Mouse (Mus musculus): ENCODE measurements around the gene Fryl. TPM values are rescaled to one million over a fixed set of nuclear protein-coding genes. Genes with fewer than 3 reads are reported as not detected.

The Fryl gene
- polyA plus RNA-seq, 1 experiment from 2014 or later: 20.3 TPM

DNA sequence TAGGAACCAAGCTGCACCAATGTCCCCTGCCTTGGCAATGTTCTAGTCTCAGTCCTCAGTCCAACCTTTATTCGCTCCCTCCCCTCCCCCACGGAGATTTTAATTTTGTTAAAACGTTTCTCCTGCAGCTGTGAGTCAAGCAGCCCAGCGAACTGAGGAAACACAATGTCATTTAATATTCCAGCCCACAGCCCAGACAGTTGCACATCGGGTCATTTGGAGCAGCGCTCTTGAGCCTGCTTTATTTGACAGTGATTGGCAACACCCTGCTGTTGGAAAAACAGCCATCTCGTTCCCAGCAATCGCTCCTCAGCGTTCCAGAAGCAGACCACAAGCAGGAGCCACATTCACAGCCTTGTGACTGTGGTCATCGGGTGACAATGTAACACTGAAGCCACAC is 261.0 kb downstream of the Fryl start:
- H3K4me2 ChIP-seq (ENCODE audit: low read depth, low read length): no peak overlapping the region
- no peak overlapping the region for H3K27ac ChIP-seq (ENCODE audit: low read length)
- ATAC-seq (ENCODE audit: low read depth): no peak
- H3K9me3 ChIP-seq (ENCODE audit: control insufficient read depth, low read length): no peaks in the 10 kb centered on the region
- H3K4me1 ChIP-seq (replicated peaks; ENCODE audit: control insufficient read depth, insufficient read depth, low read length): no peaks in the 10 kb centered on the region
- H3K9ac ChIP-seq (ENCODE audit: low read length): no peak overlapping the region
- H3K4me3 ChIP-seq (ENCODE audit: low read length): no peak overlapping the region
- no peaks in the 10 kb centered on the region for H3K27me3 ChIP-seq (ENCODE audit: control insufficient read depth, insufficient read depth, low read depth, low read length)
- H3K36me3 ChIP-seq (ENCODE audit: control insufficient read depth, insufficient read depth, low read length): no peaks in the 10 kb centered on the region
- WGBS: 41% methylated on average over 10 of the region's 10 CpGs

DNA sequence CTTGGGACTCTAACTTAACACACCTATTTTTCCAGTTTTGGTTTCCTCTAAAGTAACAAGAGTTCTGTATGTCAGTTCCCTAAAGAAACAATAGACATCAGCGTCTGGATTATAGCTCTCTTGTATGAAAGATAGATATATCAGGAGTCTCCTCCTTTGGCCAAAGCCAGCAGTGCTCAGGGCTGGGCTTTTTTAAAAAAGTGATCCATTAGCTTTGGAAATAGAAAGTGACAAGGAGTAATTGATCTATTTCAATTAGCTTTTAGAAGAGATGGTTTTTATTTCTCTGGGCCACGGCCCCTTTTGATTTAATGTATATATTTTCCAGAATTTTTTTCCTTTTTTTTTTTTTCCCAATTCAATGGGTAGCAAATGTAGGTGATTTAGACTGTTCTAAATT is 261.5 kb downstream of the Fryl start:
- ATAC-seq (ENCODE audit: low read depth): no peak
- Histone ChIP-seq H3K27me3 (ENCODE audit: control insufficient read depth, insufficient read depth, low read depth, low read length) (no peaks in the 10 kb centered on the region), H3K9me3 (ENCODE audit: control insufficient read depth, low read length) (no peaks in the 10 kb centered on the region), H3K4me3 (ENCODE audit: low read length) (no peak overlapping the region), H3K4me2 (ENCODE audit: low read depth, low read length) (no peak overlapping the region), H3K4me1 (replicated peaks; ENCODE audit: control insufficient read depth, insufficient read depth, low read length) (no peaks in the 10 kb centered on the region), H3K27ac (ENCODE audit: low read length) (no peak overlapping the region), H3K36me3 (ENCODE audit: control insufficient read depth, insufficient read depth, low read length) (no peaks in the 10 kb centered on the region), H3K9ac (ENCODE audit: low read length) (no peak overlapping the region)
- 72% methylated on average over 2 of the region's 2 CpGs for WGBS

GRCm38 (mm10) chr5:72994424-72994823 is 262.0 kb downstream of the Fryl start:
- Histone ChIP-seq H3K27me3 (ENCODE audit: control insufficient read depth, insufficient read depth, low read depth, low read length) (no peaks in the 10 kb centered on the region), H3K9me3 (ENCODE audit: control insufficient read depth, low read length) (no peaks in the 10 kb centered on the region), H3K4me2 (ENCODE audit: low read depth, low read length) (no peak overlapping the region), H3K27ac (ENCODE audit: low read length) (no peak overlapping the region), H3K4me1 (replicated peaks; ENCODE audit: control insufficient read depth, insufficient read depth, low read length) (no peaks in the 10 kb centered on the region), H3K9ac (ENCODE audit: low read length) (no peak overlapping the region), H3K4me3 (ENCODE audit: low read length) (no peak overlapping the region), H3K36me3 (ENCODE audit: control insufficient read depth, insufficient read depth, low read length) (no peaks in the 10 kb centered on the region)
- 71% methylated on average over 8 of the region's 8 CpGs for WGBS
- ATAC-seq (ENCODE audit: low read depth): no peak

GRCm38 (mm10) chr5:72992474-72992873 is 263.9 kb downstream of the Fryl start:
- no peaks in the 10 kb centered on the region for H3K4me1 ChIP-seq (replicated peaks; ENCODE audit: control insufficient read depth, insufficient read depth, low read length)

DNA sequence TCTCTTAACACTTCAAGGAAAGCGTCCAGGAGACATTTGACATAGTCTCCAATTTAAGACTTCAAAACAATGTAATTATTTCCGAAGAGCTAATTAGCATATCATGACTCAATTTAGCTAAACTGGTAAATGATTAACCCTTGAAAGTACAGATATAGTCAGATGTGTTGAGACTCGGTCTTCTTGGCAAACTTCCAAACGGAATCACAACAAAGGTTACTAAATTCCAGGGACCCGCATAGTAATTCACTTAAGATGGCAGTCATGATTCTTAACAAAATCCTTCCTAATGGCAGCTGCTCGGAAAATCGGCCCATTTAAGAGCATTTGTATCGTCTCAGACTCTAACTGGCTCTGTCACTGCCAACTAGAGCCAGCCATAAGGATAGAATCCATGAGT is 266.7 kb downstream of the Fryl start:
- ATAC-seq (ENCODE audit: low read depth): no peak
- no peak overlapping the region for H3K9ac ChIP-seq (ENCODE audit: low read length)
- no peaks in the 10 kb centered on the region for H3K36me3 ChIP-seq (ENCODE audit: control insufficient read depth, insufficient read depth, low read length)
- no peaks in the 10 kb centered on the region for H3K4me1 ChIP-seq (replicated peaks; ENCODE audit: control insufficient read depth, insufficient read depth, low read length)
- 61% methylated on average over 8 of the region's 8 CpGs for WGBS
- no peaks in the 10 kb centered on the region for H3K27me3 ChIP-seq (ENCODE audit: control insufficient read depth, insufficient read depth, low read depth, low read length)
- no peak overlapping the region for H3K4me3 ChIP-seq (ENCODE audit: low read length)
- H3K4me2 ChIP-seq (ENCODE audit: low read depth, low read length): no peak overlapping the region
- H3K9me3 ChIP-seq (ENCODE audit: control insufficient read depth, low read length): no peaks in the 10 kb centered on the region
- H3K27ac ChIP-seq (ENCODE audit: low read length): no peak overlapping the region

More at GRCm38 (mm10) chr5:72992474-72992873, 263.9 kb downstream of the Fryl start:
- H3K9me3 ChIP-seq (ENCODE audit: control insufficient read depth, low read length): no peaks in the 10 kb centered on the region
- H3K9ac ChIP-seq (ENCODE audit: low read length): no peak overlapping the region
- no peaks in the 10 kb centered on the region for H3K27me3 ChIP-seq (ENCODE audit: control insufficient read depth, insufficient read depth, low read depth, low read length)
- no peak overlapping the region for H3K27ac ChIP-seq (ENCODE audit: low read length)
- H3K4me2 ChIP-seq (ENCODE audit: low read depth, low read length): no peak overlapping the region
- H3K36me3 ChIP-seq (ENCODE audit: control insufficient read depth, insufficient read depth, low read length): no peaks in the 10 kb centered on the region
- no peak overlapping the region for H3K4me3 ChIP-seq (ENCODE audit: low read length)
- WGBS: 79% methylated on average over 1 of the region's 1 CpGs
- ATAC-seq (ENCODE audit: low read depth): no peak

GRCm38 (mm10) chr5:72987786-72988185 is 268.6 kb downstream of the Fryl start:
- Histone ChIP-seq H3K9me3 (ENCODE audit: control insufficient read depth, low read length) (no peaks in the 10 kb centered on the region), H3K36me3 (ENCODE audit: control insufficient read depth, insufficient read depth, low read length) (no peaks in the 10 kb centered on the region), H3K9ac (ENCODE audit: low read length) (no peak overlapping the region), H3K27ac (ENCODE audit: low read length) (no peak overlapping the region), H3K4me1 (replicated peaks; ENCODE audit: control insufficient read depth, insufficient read depth, low read length) (no peaks in the 10 kb centered on the region), H3K27me3 (ENCODE audit: control insufficient read depth, insufficient read depth, low read depth, low read length) (no peaks in the 10 kb centered on the region), H3K4me3 (ENCODE audit: low read length) (no peak overlapping the region), H3K4me2 (ENCODE audit: low read depth, low read length) (no peak overlapping the region)
- 81% methylated on average over 7 of the region's 7 CpGs for WGBS
- no peak for ATAC-seq (ENCODE audit: low read depth)

- Histone ChIP-seq H3K4me1 (replicated peaks; ENCODE audit: control insufficient read depth, insufficient read depth, low read length) (no peaks in the 10 kb centered on the region), H3K4me2 (ENCODE audit: low read depth, low read length) (no peak overlapping the region), H3K27me3 (ENCODE audit: control insufficient read depth, insufficient read depth, low read depth, low read length) (no peaks in the 10 kb centered on the region), H3K36me3 (ENCODE audit: control insufficient read depth, insufficient read depth, low read length) (peaks cover 11% of the 10 kb centered on the region), H3K4me3 (ENCODE audit: low read length) (no peak overlapping the region), H3K9ac (ENCODE audit: low read length) (no peak overlapping the region), H3K27ac (ENCODE audit: low read length) (no peak overlapping the region), H3K9me3 (ENCODE audit: control insufficient read depth, low read length) (no peaks in the 10 kb centered on the region)
- WGBS: 7% methylated on average over 2 of the region's 2 CpGs
- no peak for ATAC-seq (ENCODE audit: low read depth)
These were observed 272.3 kb downstream of the Fryl start for GRCm38 (mm10) chr5:72984091-72984490.

DNA sequence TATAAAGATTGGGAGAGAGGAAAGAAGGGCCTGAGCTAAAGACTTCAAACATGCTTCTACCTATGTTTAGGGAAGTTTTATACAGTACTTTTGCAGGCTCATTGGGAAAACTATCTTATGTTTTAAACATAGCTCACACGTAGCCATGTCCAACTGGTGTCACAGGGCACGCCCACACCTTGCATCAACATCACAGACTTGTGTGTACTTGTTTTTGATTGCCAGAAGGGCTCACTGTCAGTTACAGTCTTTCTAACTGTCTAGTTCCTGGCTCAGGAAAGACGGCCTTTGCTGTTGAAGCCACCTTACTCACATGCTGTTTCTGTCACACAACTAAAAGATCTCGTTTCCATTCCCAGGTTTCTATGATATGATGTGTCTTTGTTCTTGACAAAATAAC is 279.9 kb downstream of the Fryl start:
- Histone ChIP-seq H3K36me3 (ENCODE audit: control insufficient read depth, insufficient read depth, low read length) (peaks cover 19% of the 10 kb centered on the region), H3K4me1 (replicated peaks; ENCODE audit: control insufficient read depth, insufficient read depth, low read length) (no peaks in the 10 kb centered on the region), H3K9ac (ENCODE audit: low read length) (no peak overlapping the region), H3K4me3 (ENCODE audit: low read length) (no peak overlapping the region), H3K4me2 (ENCODE audit: low read depth, low read length) (no peak overlapping the region), H3K9me3 (ENCODE audit: control insufficient read depth, low read length) (no peaks in the 10 kb centered on the region), H3K27ac (ENCODE audit: low read length) (no peak overlapping the region), H3K27me3 (ENCODE audit: control insufficient read depth, insufficient read depth, low read depth, low read length) (no peaks in the 10 kb centered on the region)
- no peak for ATAC-seq (ENCODE audit: low read depth)
- 85% methylated on average over 4 of the region's 4 CpGs for WGBS

GRCm38 (mm10) chr5:72975996-72976395 is 280.4 kb downstream of the Fryl start:
- 87% methylated on average over 6 of the region's 6 CpGs for WGBS
- Histone ChIP-seq H3K27me3 (ENCODE audit: control insufficient read depth, insufficient read depth, low read depth, low read length) (no peaks in the 10 kb centered on the region), H3K4me1 (replicated peaks; ENCODE audit: control insufficient read depth, insufficient read depth, low read length) (no peaks in the 10 kb centered on the region), H3K4me2 (ENCODE audit: low read depth, low read length) (no peak overlapping the region), H3K27ac (ENCODE audit: low read length) (no peak overlapping the region), H3K9me3 (ENCODE audit: control insufficient read depth, low read length) (no peaks in the 10 kb centered on the region), H3K4me3 (ENCODE audit: low read length) (no peak overlapping the region), H3K36me3 (ENCODE audit: control insufficient read depth, insufficient read depth, low read length) (peaks cover 20% of the 10 kb centered on the region), H3K9ac (ENCODE audit: low read length) (no peak overlapping the region)
- ATAC-seq (ENCODE audit: low read depth): no peak

DNA sequence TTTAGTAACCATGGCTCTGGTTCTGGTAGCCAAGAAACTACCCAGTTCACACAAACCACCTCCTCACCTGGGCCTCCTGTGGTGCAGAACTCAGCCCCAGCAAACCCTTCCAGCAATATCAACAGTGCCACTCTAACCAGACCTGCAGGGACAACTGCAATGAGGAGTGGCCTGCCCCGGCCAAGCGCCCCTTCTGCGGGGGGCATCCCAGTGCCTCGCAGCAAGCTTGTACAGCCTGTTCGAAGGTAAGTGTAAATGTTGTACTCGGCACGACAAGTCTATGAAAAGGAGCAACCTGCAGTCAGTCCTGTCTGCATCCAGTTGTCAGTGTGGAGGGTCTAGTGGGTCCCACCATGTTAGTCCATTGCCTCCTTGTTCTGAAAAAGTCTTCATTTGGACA is 281.8 kb downstream of the Fryl start, which contains the start of gene Gm10135:
TSS of gene Gm10135 (minus strand) at position 101 of the 400 bp plus-strand sequence.
- no peak for ATAC-seq (ENCODE audit: low read depth)
- H3K4me1 ChIP-seq (replicated peaks; ENCODE audit: control insufficient read depth, insufficient read depth, low read length): no peaks in the 10 kb centered on the region
- WGBS: 94% methylated on average over 7 of the region's 7 CpGs
- peaks cover 14% of the 10 kb centered on the region for H3K36me3 ChIP-seq (ENCODE audit: control insufficient read depth, insufficient read depth, low read length)
- H3K4me3 ChIP-seq (ENCODE audit: low read length): no peak within 1 kb of the TSS
- no peak within 1 kb of the TSS for H3K4me2 ChIP-seq (ENCODE audit: low read depth, low read length)
- no peak within 1 kb of the TSS for H3K27ac ChIP-seq (ENCODE audit: low read length)
- H3K9ac ChIP-seq (ENCODE audit: low read length): no peak within 1 kb of the TSS
- H3K9me3 ChIP-seq (ENCODE audit: control insufficient read depth, low read length): no peaks in the 10 kb centered on the region
- no peaks in the 10 kb centered on the region for H3K27me3 ChIP-seq (ENCODE audit: control insufficient read depth, insufficient read depth, low read depth, low read length)
